Mouse (Mus musculus) heart, postnatal 0 days (tissue): ENCODE data around the gene Traf3ip3. TPM values are rescaled to one million over a fixed set of nuclear protein-coding genes. Genes with fewer than 3 reads are reported as not detected.

Experiments
- ATAC-seq: fragments of 200-750 bp; cut with Nextera tagmentation; 2 replicates; pipeline ENCODE4 v1.8.0; 2017; ENCODE audit warnings: low read depth, moderate number of reproducible peaks, moderate library complexity; ENCODE audit not compliant: insufficient read depth
- DNase-seq: peaks from one replicate; pipeline ENCODE4 v3.0.0-alpha.2; 2016; ENCODE audit warnings: low spot score
- H3K27ac ChIP-seq: fragments of 300-500 bp; sonication (generic); 2 replicates; pipeline ENCODE4 v1.5.1; 2014; ENCODE audit warnings: low read depth, mild to moderate bottlenecking
- H3K27me3 ChIP-seq: fragments of 300-500 bp; sonication (generic); 2 replicates; pipeline ENCODE4 v1.6.1; 2014; ENCODE audit warnings: low read length, mixed read lengths; ENCODE audit not compliant: control insufficient read depth, insufficient read depth
- H3K36me3 ChIP-seq: fragments of 300-500 bp; sonication (generic); replicated peaks from 2 replicates; pipeline ENCODE4 v1.6.1; 2014; ENCODE audit warnings: low read length, mixed read lengths; ENCODE audit not compliant: control insufficient read depth, insufficient read depth
- H3K4me1 ChIP-seq: fragments of 300-500 bp; sonication (generic); 2 replicates; pipeline ENCODE4 v1.6.1; 2014; ENCODE audit warnings: antibody characterized with exemption; ENCODE audit not compliant: control insufficient read depth, insufficient read depth
- H3K4me2 ChIP-seq: fragments of 300-500 bp; sonication (generic); 2 replicates; pipeline ENCODE4 v1.6.1; 2014; ENCODE audit warnings: low read depth, mild to moderate bottlenecking, low read length, moderate library complexity
- H3K4me3 ChIP-seq: fragments of 300-500 bp; sonication (generic); 2 replicates; pipeline ENCODE4 v1.5.1; 2014; ENCODE audit warnings: low read depth, low read length
- H3K9ac ChIP-seq: fragments of 300-500 bp; sonication (generic); replicated peaks from 2 replicates; pipeline ENCODE4 v1.6.1; 2014; ENCODE audit warnings: low read depth, low read length, mixed read lengths
- H3K9me3 ChIP-seq: fragments of 300-500 bp; sonication (generic); replicated peaks from 2 replicates; pipeline ENCODE4 v1.6.1; 2016; ENCODE audit warnings: low read length; ENCODE audit not compliant: control insufficient read depth
- CTCF ChIP-seq: IDR thresholded peaks from 2 replicates; pipeline ENCODE4 v1.5.1; 2016; ENCODE audit warnings: antibody characterized with exemption, control low read depth, low read depth
- EP300 ChIP-seq: IDR thresholded peaks from 2 replicates; pipeline ENCODE4 v1.6.1; 2016; ENCODE audit warnings: antibody characterized with exemption, low read depth
- WGBS: fragments of 180-500 bp; shearing (Covaris S2); extraction: QIAGEN DNeasy Blood & Tissue Kit; methylation state at CpG from one replicate; pipeline ENCODE4 v1.1.7; 2014; 5-methylcytosine and 5-hydroxymethylcytosine counted together
- polyA plus RNA-seq: library from polyadenylated mRNA; unstranded; fragments of >200 nt; fragmentation: Nextera tagmentation; extraction: Ambion mirVana; gene quantifications from 2 replicates; pipeline ENCODE4 v1.2.1, GENCODE M21; 2015
- total RNA-seq: library from RNA; depleted of rRNA; stranded (reverse); fragments of >200 nt; gene quantifications from 2 replicates; pipeline ENCODE4 v1.2.3, GENCODE M21; 2014; ENCODE audit warnings: low replicate concordance

The Traf3ip3 gene
- total and polyA plus RNA-seq, 2 experiments from 2014 or later: 0.61 to 0.79 TPM

GRCm38 (mm10) chr1:193242238-193242637 is 40.7 kb upstream of the Traf3ip3 start:
- H3K4me3 ChIP-seq: no peak overlapping the region
- no peak overlapping the region for H3K27ac ChIP-seq
- H3K9ac ChIP-seq: no peak overlapping the region
- no peaks in the 10 kb centered on the region for H3K36me3 ChIP-seq
- no peaks in the 10 kb centered on the region for H3K27me3 ChIP-seq
- ATAC-seq (peak; percentile 48), DNase-seq (no peak)
- 67% methylated on average over 8 of the region's 8 CpGs for WGBS
- 0 out of 2 replicates have a peak, but pooled peaks cover 15% of the 10 kb centered on the region for H3K4me1 ChIP-seq
- TF ChIP-seq EP300: no peak
- no peak for TF ChIP-seq CTCF
- H3K9me3 ChIP-seq: no peaks in the 10 kb centered on the region
- H3K4me2 ChIP-seq: no peak overlapping the region

GRCm38 (mm10) chr1:193241436-193241835 is 39.9 kb upstream of the Traf3ip3 start:
- no peak for ATAC-seq
- Histone ChIP-seq H3K27me3 (no peaks in the 10 kb centered on the region), H3K27ac (no peak overlapping the region), H3K4me3 (no peak overlapping the region), H3K9ac (no peak overlapping the region), H3K36me3 (no peaks in the 10 kb centered on the region), H3K4me1 (0 out of 2 replicates have a peak, but pooled peaks cover 15% of the 10 kb centered on the region), H3K4me2 (no peak overlapping the region), H3K9me3 (no peaks in the 10 kb centered on the region)
- WGBS: 84% methylated on average over 4 of the region's 4 CpGs
- DNase-seq: no peak
- TF ChIP-seq EP300 (no peak), CTCF (no peak)

GRCm38 (mm10) chr1:193238426-193238825 is 36.9 kb upstream of the Traf3ip3 start:
- H3K27ac ChIP-seq: no peak overlapping the region
- WGBS: 49% methylated on average over 4 of the region's 4 CpGs
- H3K4me2 ChIP-seq: no peak overlapping the region
- H3K9ac ChIP-seq: no peak overlapping the region
- H3K4me1 ChIP-seq: 0 out of 2 replicates have a peak, but pooled peaks cover 4% of the 10 kb centered on the region
- ATAC-seq: no peak
- H3K36me3 ChIP-seq: no peaks in the 10 kb centered on the region
- TF ChIP-seq EP300: no peak
- no peak for TF ChIP-seq CTCF
- no peak for DNase-seq
- no peaks in the 10 kb centered on the region for H3K9me3 ChIP-seq
- H3K27me3 ChIP-seq: no peaks in the 10 kb centered on the region
- no peak overlapping the region for H3K4me3 ChIP-seq

- TF ChIP-seq CTCF (no peak), EP300 (no peak)
- H3K4me1 ChIP-seq: no peaks in the 10 kb centered on the region
- H3K27me3 ChIP-seq: no peaks in the 10 kb centered on the region
- H3K36me3 ChIP-seq: no peaks in the 10 kb centered on the region
- H3K27ac ChIP-seq: no peak overlapping the region
- no peak overlapping the region for H3K4me2 ChIP-seq
- H3K9me3 ChIP-seq: no peaks in the 10 kb centered on the region
- H3K9ac ChIP-seq: no peak overlapping the region
- 77% methylated on average over 7 of the region's 7 CpGs for WGBS
- DNase-seq (no peak), ATAC-seq (no peak)
- H3K4me3 ChIP-seq: no peak overlapping the region
These were observed 33.4 kb upstream of the Traf3ip3 start for GRCm38 (mm10) chr1:193234930-193235329.

- Histone ChIP-seq H3K9ac (no peak overlapping the region), H3K4me1 (no peaks in the 10 kb centered on the region), H3K4me3 (no peak overlapping the region), H3K9me3 (no peaks in the 10 kb centered on the region), H3K27me3 (no peaks in the 10 kb centered on the region), H3K36me3 (no peaks in the 10 kb centered on the region), H3K4me2 (no peak overlapping the region), H3K27ac (no peak overlapping the region)
- no peak for TF ChIP-seq EP300
- no peak for DNase-seq
- 81% methylated on average over 2 of the region's 2 CpGs for WGBS
- no peak for ATAC-seq
These were observed 32.7 kb upstream of the Traf3ip3 start for GRCm38 (mm10) chr1:193234130-193234645.

- H3K4me3 ChIP-seq: no peak overlapping the region
- H3K36me3 ChIP-seq: no peaks in the 10 kb centered on the region
- DNase-seq (no peak), ATAC-seq (no peak)
- TF ChIP-seq EP300 (no peak), CTCF (no peak)
- no peaks in the 10 kb centered on the region for H3K4me1 ChIP-seq
- H3K9me3 ChIP-seq: no peaks in the 10 kb centered on the region
- WGBS: 76% methylated on average over 2 of the region's 2 CpGs
- no peak overlapping the region for H3K9ac ChIP-seq
- no peak overlapping the region for H3K27ac ChIP-seq
- no peaks in the 10 kb centered on the region for H3K27me3 ChIP-seq
- H3K4me2 ChIP-seq: no peak overlapping the region
These were observed 31.2 kb upstream of the Traf3ip3 start for GRCm38 (mm10) chr1:193232732-193233131.
